Mouse (Mus musculus) forebrain, embryonic 16.5 days (tissue): ENCODE data around the gene Mrln. TPM values are rescaled to one million over a fixed set of nuclear protein-coding genes. Genes with fewer than 3 reads are reported as not detected.

Experiments
- ATAC-seq: fragments of 200-750 bp; cut with Nextera tagmentation; 2 replicates; pipeline ENCODE4 v1.8.0; 2017; ENCODE audit warnings: mild to moderate bottlenecking, moderate library complexity
- H3K27ac ChIP-seq: fragments of 300-500 bp; sonication (generic); 2 replicates; pipeline ENCODE4 v1.5.1; 2014; ENCODE audit warnings: low read length, control low read depth
- H3K27me3 ChIP-seq: fragments of 300-500 bp; sonication (generic); replicated peaks from 2 replicates; pipeline ENCODE4 v1.6.1; 2014; ENCODE audit warnings: low read length; ENCODE audit not compliant: control insufficient read depth, insufficient read depth
- H3K36me3 ChIP-seq: fragments of 300-500 bp; sonication (generic); 2 replicates; pipeline ENCODE4 v1.6.1; 2014; ENCODE audit not compliant: control insufficient read depth, insufficient read depth
- H3K4me1 ChIP-seq: fragments of 300-500 bp; sonication (generic); replicated peaks from 2 replicates; pipeline ENCODE4 v1.6.1; 2014; ENCODE audit warnings: low read length; ENCODE audit not compliant: control insufficient read depth, insufficient read depth
- H3K4me2 ChIP-seq: fragments of 300-500 bp; sonication (generic); 2 replicates; pipeline ENCODE4 v1.6.1; 2014; ENCODE audit warnings: mild to moderate bottlenecking, low read length, control low read depth
- H3K4me3 ChIP-seq: fragments of 300-500 bp; sonication (generic); replicated peaks from 2 replicates; pipeline ENCODE4 v1.5.1; 2014; ENCODE audit warnings: mild to moderate bottlenecking, low read length, control low read depth
- H3K9ac ChIP-seq: fragments of 300-500 bp; sonication (generic); replicated peaks from 2 replicates; pipeline ENCODE4 v1.6.1; 2014; ENCODE audit warnings: low read depth, low read length, control low read depth
- H3K9me3 ChIP-seq: fragments of 300-500 bp; sonication (generic); 2 replicates; pipeline ENCODE4 v1.6.1; 2016; ENCODE audit warnings: low read length; ENCODE audit not compliant: control insufficient read depth
- WGBS: fragments of 180-500 bp; shearing (Covaris S2); extraction: QIAGEN DNeasy Blood & Tissue Kit; methylation state at CpG from one replicate; pipeline ENCODE4 v1.1.7; 2014; 5-methylcytosine and 5-hydroxymethylcytosine counted together
- polyA plus RNA-seq: library from polyadenylated mRNA; unstranded; fragments of >200 nt; fragmentation: Nextera tagmentation; extraction: Ambion mirVana; gene quantifications from 2 replicates; pipeline ENCODE4 v1.2.1, GENCODE M21; 2015

Gene Mrln
- polyA plus RNA-seq, 1 experiment from 2014 or later = not detected

DNA sequence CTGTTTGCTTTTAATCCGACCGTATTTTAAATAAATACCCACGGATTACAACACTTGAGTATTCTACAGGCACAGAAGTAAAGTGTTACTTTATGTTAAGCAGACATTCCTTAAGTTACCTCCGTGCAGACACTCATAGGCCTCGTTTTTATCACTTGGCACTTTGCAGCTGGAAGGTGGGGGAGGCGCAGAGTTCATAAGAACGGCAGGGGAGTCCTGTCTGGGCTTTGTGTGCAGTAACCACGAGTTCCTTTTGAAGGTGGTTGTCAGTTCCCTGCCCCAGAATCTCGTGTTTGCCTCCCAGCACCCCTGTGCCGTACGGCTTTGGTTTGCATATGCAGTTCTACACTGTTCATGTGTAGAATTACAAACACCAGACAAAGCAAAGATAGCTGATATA is 36.8 kb upstream of the Mrln start:
- no peak overlapping the region for H3K9ac ChIP-seq
- ATAC-seq = no peak
- H3K36me3 ChIP-seq = no peaks in the 10 kb centered on the region; the same call in 1 of the 2 replicates
- H3K27ac ChIP-seq = no peak overlapping the region
- no peaks in the 10 kb centered on the region for H3K9me3 ChIP-seq
- H3K27me3 ChIP-seq = no peaks in the 10 kb centered on the region
- H3K4me3 ChIP-seq = no peak overlapping the region
- no peak overlapping the region for H3K4me2 ChIP-seq
- WGBS = 83% methylated on average over 11 of the region's 11 CpGs
- H3K4me1 ChIP-seq = peaks cover 7% of the 10 kb centered on the region; the same call in 1 of the 2 replicates

DNA sequence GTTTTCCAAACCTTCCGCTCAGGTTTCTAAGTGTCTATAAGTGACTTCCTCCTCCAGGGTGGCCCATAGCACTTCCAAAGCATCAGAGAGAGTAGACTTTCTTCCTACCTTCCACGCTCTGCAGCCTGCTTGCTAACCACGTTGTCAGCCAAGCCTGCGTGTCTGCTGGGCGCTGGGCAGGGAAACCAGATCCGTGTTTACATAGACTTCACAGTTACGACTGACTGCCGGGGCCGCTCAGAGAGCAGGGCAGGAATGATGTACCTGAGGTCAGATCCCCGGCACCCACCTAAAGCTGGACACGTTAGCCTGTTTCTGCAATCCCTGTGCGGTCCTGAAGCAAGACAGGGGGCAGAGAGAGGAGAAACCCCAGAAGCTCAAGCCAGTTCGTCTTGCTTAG is 36.1 kb upstream of the Mrln start:
- ATAC-seq = no peak
- Histone ChIP-seq H3K9me3 (no peaks in the 10 kb centered on the region), H3K4me1 (peaks cover 7% of the 10 kb centered on the region; the same call in 1 of the 2 replicates), H3K27me3 (no peaks in the 10 kb centered on the region), H3K9ac (no peak overlapping the region), H3K4me3 (no peak overlapping the region), H3K4me2 (no peak overlapping the region), H3K36me3 (no peaks in the 10 kb centered on the region; the same call in 1 of the 2 replicates), H3K27ac (no peak overlapping the region)
- 91% methylated on average over 13 of the region's 13 CpGs for WGBS

DNA sequence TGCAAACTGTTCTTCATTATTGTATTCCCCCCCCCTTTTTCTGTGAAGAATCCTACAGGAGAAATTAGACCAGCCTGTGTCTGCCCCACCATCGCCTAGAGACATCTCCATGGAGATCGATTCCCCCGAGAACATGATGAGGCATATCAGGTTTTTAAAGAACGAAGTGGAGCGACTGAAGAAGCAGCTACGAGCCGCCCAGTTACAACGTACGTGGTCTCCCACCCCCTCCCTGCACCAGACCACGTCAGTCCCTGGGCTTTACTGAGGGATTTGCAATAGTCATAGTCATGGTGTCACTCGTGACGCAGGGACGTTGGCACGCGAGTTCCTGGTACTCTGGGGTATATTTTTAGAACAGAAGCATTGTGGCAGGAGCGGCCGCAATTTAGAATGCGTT is 35.4 kb upstream of the Mrln start:
- no peak overlapping the region for H3K4me3 ChIP-seq
- no peak for ATAC-seq
- H3K36me3 ChIP-seq = no peaks in the 10 kb centered on the region; the same call in 1 of the 2 replicates
- no peaks in the 10 kb centered on the region for H3K9me3 ChIP-seq
- no peaks in the 10 kb centered on the region for H3K27me3 ChIP-seq
- peaks cover 2% of the 10 kb centered on the region; the same call in 1 of the 2 replicates for H3K4me1 ChIP-seq
- no peak overlapping the region for H3K4me2 ChIP-seq
- no peak overlapping the region for H3K27ac ChIP-seq
- no peak overlapping the region for H3K9ac ChIP-seq
- WGBS = 79% methylated on average over 18 of the region's 18 CpGs

- ATAC-seq = no peak
- 51% methylated on average over 3 of the region's 3 CpGs for WGBS
- H3K36me3 ChIP-seq = peaks cover 2% of the 10 kb centered on the region; the same call in 1 of the 2 replicates
Measured at GRCm38 (mm10) chr10:70173314-70173713, 31.1 kb upstream of the Mrln start.

DNA sequence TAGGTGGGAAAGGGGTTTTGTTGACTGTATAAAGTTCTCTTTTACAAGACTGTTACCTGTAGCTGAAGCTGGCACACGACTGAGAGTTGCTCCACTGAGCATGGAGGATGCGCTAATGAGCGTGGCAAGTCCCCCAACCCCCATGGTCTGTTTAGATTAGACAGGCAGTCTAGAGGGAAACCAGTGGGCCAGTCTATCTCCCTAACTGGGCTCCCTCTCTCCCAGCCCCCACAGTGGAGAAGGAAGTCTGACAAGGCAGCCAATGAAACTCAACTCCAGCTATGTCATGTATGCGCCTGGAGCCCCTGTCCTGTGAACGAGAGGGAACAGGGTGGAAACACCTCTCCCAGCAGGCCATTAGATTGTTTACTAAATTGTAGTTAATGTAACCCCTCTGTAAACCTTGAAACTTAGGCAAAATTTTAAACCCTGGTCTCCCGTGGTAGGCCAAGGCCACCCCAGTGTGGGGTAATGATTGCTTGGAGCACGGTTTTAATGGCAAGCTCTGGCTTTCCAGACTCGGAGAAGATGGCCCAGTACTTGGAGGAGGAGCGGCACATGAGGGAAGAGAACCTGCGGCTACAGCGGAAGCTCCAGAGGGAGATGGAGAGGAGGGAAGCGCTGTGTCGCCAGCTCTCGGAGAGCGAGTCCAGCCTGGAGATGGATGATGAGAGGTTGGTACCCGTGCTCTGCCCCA is 29.8 kb upstream of the Mrln start:
- H3K4me2 ChIP-seq = no peak overlapping the region
- no peaks in the 10 kb centered on the region for H3K27me3 ChIP-seq
- no peak for ATAC-seq
- WGBS = 90% methylated on average over 16 of the region's 16 CpGs
- no peaks in the 10 kb centered on the region for H3K9me3 ChIP-seq
- H3K36me3 ChIP-seq = peaks cover 2% of the 10 kb centered on the region; the same call in 1 of the 2 replicates
- no peak overlapping the region for H3K27ac ChIP-seq
- no peak overlapping the region for H3K4me3 ChIP-seq
- no peaks in the 10 kb centered on the region for H3K4me1 ChIP-seq
- no peak overlapping the region for H3K9ac ChIP-seq

More at GRCm38 (mm10) chr10:70173314-70173713, 31.1 kb upstream of the Mrln start:
- H3K27me3 ChIP-seq = no peaks in the 10 kb centered on the region
- no peak overlapping the region for H3K4me3 ChIP-seq
- H3K9me3 ChIP-seq = no peaks in the 10 kb centered on the region
- no peak overlapping the region for H3K4me2 ChIP-seq
- H3K4me1 ChIP-seq = no peaks in the 10 kb centered on the region
- H3K27ac ChIP-seq = no peak overlapping the region
- H3K9ac ChIP-seq = no peak overlapping the region

DNA sequence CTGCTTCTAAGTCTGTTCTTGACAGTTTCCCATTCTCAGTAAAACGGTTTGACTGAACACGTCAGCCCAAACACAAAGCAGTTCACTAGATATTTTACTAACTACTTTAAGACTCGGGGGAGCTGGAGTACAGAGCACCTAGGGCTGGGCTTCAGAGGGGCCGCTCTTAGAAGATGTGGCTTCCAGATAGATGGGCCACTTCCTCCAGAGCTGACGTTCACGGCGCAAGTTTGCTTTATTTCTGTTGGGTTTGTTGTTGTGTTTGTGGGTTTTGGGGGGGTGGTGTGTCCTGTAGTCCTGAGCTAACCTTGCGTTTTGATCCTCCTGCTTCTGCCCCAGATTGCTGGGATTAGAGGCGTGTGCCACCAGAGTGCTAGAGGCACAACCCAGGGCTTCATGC is 23.7 kb upstream of the Mrln start:
- H3K9me3 ChIP-seq = no peaks in the 10 kb centered on the region
- H3K27ac ChIP-seq = no peak overlapping the region
- H3K27me3 ChIP-seq = no peaks in the 10 kb centered on the region
- no peak for ATAC-seq
- WGBS = 85% methylated on average over 9 of the region's 9 CpGs
- H3K9ac ChIP-seq = no peak overlapping the region
- no peak overlapping the region for H3K4me3 ChIP-seq
- H3K4me1 ChIP-seq = peaks cover 6% of the 10 kb centered on the region
- peaks cover 2% of the 10 kb centered on the region; the same call in 1 of the 2 replicates for H3K36me3 ChIP-seq
- no peak overlapping the region for H3K4me2 ChIP-seq

DNA sequence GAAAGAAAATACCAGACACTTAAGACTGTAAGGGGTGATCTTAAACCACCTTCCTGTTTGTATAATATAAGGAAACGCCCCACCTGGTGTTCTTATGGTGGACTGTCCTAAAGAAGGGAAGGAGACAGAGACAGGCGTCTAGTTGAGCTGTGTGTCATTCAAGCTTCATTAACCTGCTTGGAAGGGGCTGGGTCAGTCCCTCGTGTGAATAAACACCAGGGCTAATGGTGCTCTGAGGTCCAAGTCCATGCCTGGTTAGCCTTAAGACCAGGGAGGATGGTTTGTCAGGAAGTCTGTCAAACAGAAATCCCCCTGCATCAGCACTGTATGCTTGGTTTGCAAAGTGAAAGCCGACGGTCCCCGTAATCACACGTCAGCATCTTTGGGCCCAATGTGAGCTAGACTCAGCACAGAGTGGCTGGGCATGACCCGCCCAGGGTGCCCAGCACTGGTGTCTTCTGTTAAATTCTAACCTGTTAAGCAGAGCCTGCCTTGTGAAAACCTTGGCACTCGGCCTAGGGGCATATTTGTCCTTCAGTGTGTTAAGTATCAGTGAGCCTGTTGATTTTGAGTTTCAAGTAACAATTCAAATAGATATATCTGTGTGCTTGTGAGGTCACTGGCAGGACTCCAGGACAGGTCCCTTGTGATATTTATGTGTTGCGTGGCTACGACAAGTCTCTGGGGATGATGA is 23.0 kb upstream of the Mrln start:
- no peak for ATAC-seq

DNA sequence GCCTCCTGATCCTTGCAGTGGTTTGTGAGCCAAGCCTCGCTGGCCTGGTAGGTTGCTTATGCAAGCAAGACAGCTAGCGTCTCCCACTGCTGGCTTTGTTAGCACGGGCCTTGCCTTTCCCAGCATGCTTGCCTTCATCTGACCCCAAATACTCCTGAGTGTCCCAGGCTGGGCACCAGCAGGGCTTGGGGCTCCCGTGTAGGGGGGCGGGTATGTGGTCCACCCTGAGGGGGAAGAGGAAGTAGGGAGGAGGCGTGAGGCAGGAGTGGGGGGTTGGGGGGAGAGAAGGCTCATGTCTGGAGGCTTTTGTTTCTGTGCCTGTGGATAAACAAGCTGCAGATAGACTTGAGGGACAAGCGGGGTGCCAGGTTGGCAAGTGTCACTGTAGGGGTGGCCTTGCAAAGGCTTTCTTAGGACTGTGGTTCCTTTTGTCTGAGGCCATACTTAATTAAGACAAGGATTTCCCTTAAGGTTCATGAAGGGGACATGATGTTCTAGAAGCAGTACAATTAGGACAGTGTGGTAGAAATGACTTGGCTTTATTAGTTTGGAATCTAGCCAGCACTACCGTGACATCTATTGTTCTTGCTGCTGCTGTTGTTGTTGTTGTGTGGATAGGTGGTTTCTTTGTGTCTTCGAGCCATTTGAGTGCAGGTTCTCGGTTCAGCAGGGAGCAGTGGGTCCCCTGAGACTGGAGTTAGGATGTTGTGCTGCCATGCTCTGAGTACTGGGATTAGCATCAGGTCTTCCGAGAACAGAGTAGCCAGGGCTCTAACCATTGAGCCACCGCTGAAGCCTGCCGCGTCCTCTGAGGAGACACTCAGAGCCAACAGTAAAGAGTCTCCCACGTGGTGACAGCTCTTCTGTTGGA is 21.0 kb upstream of the Mrln start:
- no peaks in the 10 kb centered on the region for H3K9me3 ChIP-seq
- no peak overlapping the region for H3K27ac ChIP-seq
- no peak overlapping the region for H3K4me2 ChIP-seq
- 53% methylated on average over 15 of the region's 15 CpGs for WGBS
- peaks cover 3% of the 10 kb centered on the region for H3K36me3 ChIP-seq
- no peak for ATAC-seq
- H3K4me1 ChIP-seq = peaks cover 6% of the 10 kb centered on the region
- no peaks in the 10 kb centered on the region for H3K27me3 ChIP-seq
- no peak overlapping the region for H3K4me3 ChIP-seq
- H3K9ac ChIP-seq = no peak overlapping the region

More for the DNA sequence above, 23.0 kb upstream of the Mrln start:
- H3K4me2 ChIP-seq = no peak overlapping the region
- peaks cover 6% of the 10 kb centered on the region for H3K4me1 ChIP-seq
- H3K36me3 ChIP-seq = peaks cover 2% of the 10 kb centered on the region; the same call in 1 of the 2 replicates
- H3K9me3 ChIP-seq = no peaks in the 10 kb centered on the region
- no peak overlapping the region for H3K9ac ChIP-seq
- no peaks in the 10 kb centered on the region for H3K27me3 ChIP-seq
- H3K4me3 ChIP-seq = no peak overlapping the region
- 82% methylated on average over 11 of the region's 11 CpGs for WGBS
- no peak overlapping the region for H3K27ac ChIP-seq

GRCm38 (mm10) chr10:70186136-70186535 is 18.3 kb upstream of the Mrln start:
- H3K4me1 ChIP-seq = peaks cover 6% of the 10 kb centered on the region
- no peak for ATAC-seq
- no peaks in the 10 kb centered on the region for H3K27me3 ChIP-seq
- WGBS = 79% methylated on average over 9 of the region's 9 CpGs
- H3K9ac ChIP-seq = no peak overlapping the region
- no peak overlapping the region for H3K27ac ChIP-seq
- peaks cover 16% of the 10 kb centered on the region for H3K36me3 ChIP-seq
- H3K4me3 ChIP-seq = no peak overlapping the region
- no peaks in the 10 kb centered on the region for H3K9me3 ChIP-seq
- H3K4me2 ChIP-seq = no peak overlapping the region
